Comparison of ENCODE assay signal across 13 mouse cellular contexts in genomic region chr17:78351676-78352499, GRCm38 (mm10).
DNase-seq lines count a peak whose midpoint lies in the region; ATAC-seq and TF ChIP-seq lines count a peak whose summit lies in the region.
"Had no signal": no experiment of that assay in that cellular context is flagged by ENCODE, and none has a peak within 500 bp of the region (broad histone marks: within the 10 kb centered on the region; RNA-seq: fewer than 3 reads in every experiment).

No protein-coding gene starts in this region.

- no peak overlapping the region for H3K4me3 ChIP-seq in heart, postnatal 0 days (ENCODE audit: low read depth, low read length)
- H3K4me3 ChIP-seq: forebrain, embryonic 13.5 days; midbrain, embryonic 13.5 days had no signal

- no peaks in the 10 kb centered on the region for H3K27me3 ChIP-seq in heart, postnatal 0 days (ENCODE audit: control insufficient read depth, insufficient read depth, low read length)
- H3K27me3 ChIP-seq: midbrain, embryonic 13.5 days had no signal

- H3K4me1 ChIP-seq in heart, postnatal 0 days (ENCODE audit: control insufficient read depth, insufficient read depth) = peaks cover 9% of the 10 kb centered on the region; the same call in 1 of the 2 replicates

- intact Hi-C loops in heart, postnatal 14 days (cut with DNase I) = no loop called here

- H3K27ac ChIP-seq in heart, postnatal 0 days (ENCODE audit: low read depth) = no peak overlapping the region
- H3K27ac ChIP-seq: forebrain, embryonic 13.5 days; midbrain, embryonic 13.5 days had no signal

- H3K9ac ChIP-seq in heart, postnatal 0 days (replicated peaks; ENCODE audit: low read depth, low read length) = no peak overlapping the region
- H3K9ac ChIP-seq: forebrain, embryonic 13.5 days; liver, postnatal 0 days; midbrain, embryonic 13.5 days had no signal

- peak; percentile 52 for ATAC-seq in heart, postnatal 0 days (ENCODE audit: insufficient read depth, low read depth)
- peak; percentile 61 for ATAC-seq in megakaryocyte, adult 5-6 weeks (ENCODE audit: poor library complexity, severe bottlenecking)
- ATAC-seq: forebrain, embryonic 13.5 days; liver, postnatal 0 days; midbrain, embryonic 13.5 days had no signal

- peaks cover 11% of the 10 kb centered on the region for H3K36me3 ChIP-seq in heart, postnatal 0 days (replicated peaks; ENCODE audit: control insufficient read depth, insufficient read depth, low read length)

- no peak overlapping the region for H3K4me2 ChIP-seq in heart, postnatal 0 days (ENCODE audit: low read depth, low read length)
- H3K4me2 ChIP-seq: forebrain, embryonic 13.5 days; midbrain, embryonic 13.5 days had no signal

- H3K9me3 ChIP-seq in heart, postnatal 0 days (replicated peaks; ENCODE audit: control insufficient read depth, low read length) = no peaks in the 10 kb centered on the region
- H3K9me3 ChIP-seq: forebrain, embryonic 13.5 days; midbrain, embryonic 13.5 days had no signal

- TF ChIP-seq EP300 in heart, postnatal 0 days (IDR thresholded peaks at IDR 0.05; ENCODE audit: low read depth) = peak; percentile 27; the same call in 1 of the 2 replicates

- peak; percentile 16 for DNase-seq in heart, postnatal 0 days (ENCODE audit: low spot score)
- DNase-seq in heart, postnatal 14 days = no peak
- peak; percentile 31 to 48 for DNase-seq in spleen, postnatal 36 days (ENCODE audit: low spot score in 2 of 2)
- no peak for DNase-seq in spleen, postnatal 4 days (ENCODE audit: low spot score in 2 of 2)
- peak; percentile 39 for DNase-seq in yolk sac, embryonic 10.5 days (ENCODE audit: low spot score)
- DNase-seq in urinary bladder, postnatal 36 days (ENCODE audit: low spot score in 2 of 2) = no peak
- no peak for DNase-seq in adrenal gland, adult 2 months
- DNase-seq: embryo, embryonic 11 days; gastrocnemius, postnatal 25 days; liver, postnatal 0 days had no signal

- no peak for TF ChIP-seq CTCF in heart, postnatal 0 days (IDR thresholded peaks at IDR 0.05; ENCODE audit: low read depth)

- 47% methylated on average over 12 of the region's 12 CpGs for WGBS in heart, postnatal 0 days

Comparison
In these comparisons a context has a peak if more than half of its experiments do, and no peak if none do; other contexts are left out.
1. DNase-seq: peak in heart, postnatal 0 days (single experiment), spleen, postnatal 36 days (2 of 2) and yolk sac, embryonic 10.5 days (single experiment); none in heart, postnatal 14 days (0 of 2), spleen, postnatal 4 days (0 of 2), urinary bladder, postnatal 36 days (0 of 2) and adrenal gland, adult 2 months (single experiment).